Mouse (Mus musculus) cortical plate, adult 2 months (tissue): ENCODE measurements around the gene Gemin5.

Source experiments
- CTCF ChIP-seq: fragments of 200-500 bp; IDR thresholded peaks from 2 replicates; pipeline ENCODE4 v1.5.1; 2011; ENCODE audit warnings: mild to moderate bottlenecking, control low read depth, low read length; ENCODE audit not compliant: insufficient read depth; ENCODE audit errors: extremely low read depth
- POLR2A ChIP-seq: fragments of 200-500 bp; IDR thresholded peaks from 2 replicates; pipeline ENCODE4 v1.6.1; 2011; ENCODE audit warnings: mild to moderate bottlenecking, low read length, control low read depth; ENCODE audit not compliant: insufficient read depth; ENCODE audit errors: extremely low read depth

DNA sequence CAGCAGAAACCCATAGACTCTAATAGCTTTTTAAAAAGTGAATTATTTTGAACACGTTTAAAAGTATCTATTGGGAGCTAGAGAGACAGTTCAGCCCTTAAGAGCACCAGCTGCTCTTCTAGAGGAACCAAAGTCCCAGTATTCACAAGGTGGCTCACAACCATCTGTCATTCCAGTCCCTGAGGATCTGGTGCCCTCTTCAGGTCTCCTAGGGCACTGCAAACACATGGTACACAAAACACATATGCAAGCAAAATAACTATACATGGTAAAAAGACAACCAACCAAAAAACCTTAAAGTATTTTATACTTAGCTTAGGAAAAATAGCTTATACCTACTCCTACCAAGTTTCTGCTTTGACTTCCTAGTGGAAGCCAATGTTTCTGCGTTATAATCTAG lies 3.3 kb downstream of the Gemin5 start:
- TF ChIP-seq CTCF (no peak), POLR2A (no peak)
